Mouse (Mus musculus) left cerebral cortex, adult 9 months (tissue): ENCODE results near the gene Fbxo24.

Experiments used
- DNase-seq, 2 experiments: peaks; one replicate each; pipeline ENCODE4 v3.0.0; 2022; ENCODE audit warnings: low spot score in 2 of 2

Gene Fbxo24

DNA sequence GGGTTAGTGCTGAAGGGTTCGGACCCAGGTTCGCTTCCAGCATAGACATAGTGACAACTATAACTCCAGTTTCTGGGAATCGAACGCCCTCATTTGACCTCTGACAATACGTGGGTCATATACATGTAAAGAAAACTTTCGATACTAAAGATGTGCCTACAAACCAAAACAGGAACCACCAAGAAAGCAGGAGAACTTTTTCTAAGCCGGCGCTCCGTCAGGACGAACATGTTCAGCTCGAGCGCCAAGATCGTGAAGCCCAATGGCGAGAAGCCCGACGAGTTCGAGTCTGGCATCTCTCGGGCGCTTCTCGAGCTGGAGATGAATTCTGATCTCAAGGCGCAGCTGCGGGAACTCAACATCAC, 27.5 kb downstream of the Fbxo24 start:
- DNase-seq = no peak

DNA sequence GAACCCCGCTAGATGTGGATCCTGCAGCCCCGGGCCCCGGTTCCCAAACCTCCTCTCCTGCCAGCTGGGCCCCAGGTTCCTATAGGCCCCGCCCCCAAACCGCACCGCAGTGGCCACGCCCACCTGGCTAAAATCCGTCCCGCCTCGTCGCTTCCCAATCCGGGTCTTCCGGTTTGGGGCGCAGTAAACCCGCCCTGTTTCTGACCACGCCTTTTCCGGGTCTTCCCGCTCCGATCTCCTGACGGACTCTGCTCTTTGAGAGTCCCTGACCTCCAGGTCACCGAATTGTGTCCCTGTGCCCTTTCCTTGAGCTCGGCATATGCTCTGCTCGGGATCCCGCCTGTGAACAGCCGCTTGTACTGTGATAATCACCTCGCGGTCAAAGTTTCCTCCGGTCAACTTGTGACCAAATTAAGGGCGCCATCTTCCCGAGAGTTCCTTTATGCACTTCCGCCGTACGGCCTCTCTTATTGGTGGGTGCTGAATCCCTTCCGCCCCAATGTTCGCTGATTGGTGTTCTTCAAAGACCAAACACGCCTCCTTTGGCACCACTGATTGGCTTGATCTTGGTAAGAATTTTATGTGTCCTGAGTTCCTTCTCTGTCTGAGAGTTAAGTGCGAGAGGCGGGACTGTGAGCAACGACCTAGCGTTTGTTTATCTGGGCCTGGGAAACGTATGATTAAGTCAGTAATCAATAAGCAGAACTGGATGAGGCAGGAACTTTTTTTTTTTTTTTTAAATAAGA, 28.0 kb downstream of the Fbxo24 start, which contains the start of gene Mospd3:
TSS of gene Mospd3 (minus strand) at position 440 of the 746 bp plus-strand sequence.
- peak; percentile 91 to 97 for DNase-seq

DNA sequence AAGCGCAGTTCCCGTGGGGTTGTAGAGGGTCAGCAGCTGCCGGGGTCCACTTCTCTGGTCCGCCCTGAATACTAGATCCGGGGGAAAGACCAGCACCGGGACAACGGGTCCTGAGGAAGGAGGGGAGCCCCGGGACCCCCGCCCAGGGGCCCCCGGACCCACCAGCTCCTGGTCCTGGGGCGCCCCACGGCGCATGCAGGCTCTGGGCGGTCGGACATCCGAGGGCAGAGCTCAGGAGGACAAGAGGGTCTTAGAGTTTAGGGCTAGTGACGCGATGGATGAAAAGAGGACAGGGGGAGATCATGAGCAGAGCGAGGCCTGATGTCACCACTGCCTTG, 28.6 kb downstream of the Fbxo24 start:
- no peak for DNase-seq

DNA sequence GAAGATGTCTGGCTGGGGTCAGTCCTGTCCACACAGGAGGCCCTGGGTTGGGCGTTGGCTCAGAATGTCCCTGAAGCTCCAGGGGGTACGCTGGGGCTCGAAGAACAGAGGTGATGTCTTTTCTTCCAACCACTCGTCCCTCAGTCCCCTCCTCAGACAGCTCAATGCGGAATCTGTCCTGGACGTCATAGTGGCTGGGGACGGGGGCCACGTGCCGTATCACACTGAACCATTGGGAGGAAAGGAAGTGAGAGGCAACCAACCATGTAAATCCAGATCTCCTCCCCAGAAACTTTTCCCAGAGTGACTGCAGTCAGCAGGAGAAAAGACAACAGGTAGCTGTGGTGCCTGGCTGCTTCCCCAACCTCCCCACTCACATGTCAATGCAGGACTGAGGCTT, 29.2 kb downstream of the Fbxo24 start:
- no peak for DNase-seq

DNA sequence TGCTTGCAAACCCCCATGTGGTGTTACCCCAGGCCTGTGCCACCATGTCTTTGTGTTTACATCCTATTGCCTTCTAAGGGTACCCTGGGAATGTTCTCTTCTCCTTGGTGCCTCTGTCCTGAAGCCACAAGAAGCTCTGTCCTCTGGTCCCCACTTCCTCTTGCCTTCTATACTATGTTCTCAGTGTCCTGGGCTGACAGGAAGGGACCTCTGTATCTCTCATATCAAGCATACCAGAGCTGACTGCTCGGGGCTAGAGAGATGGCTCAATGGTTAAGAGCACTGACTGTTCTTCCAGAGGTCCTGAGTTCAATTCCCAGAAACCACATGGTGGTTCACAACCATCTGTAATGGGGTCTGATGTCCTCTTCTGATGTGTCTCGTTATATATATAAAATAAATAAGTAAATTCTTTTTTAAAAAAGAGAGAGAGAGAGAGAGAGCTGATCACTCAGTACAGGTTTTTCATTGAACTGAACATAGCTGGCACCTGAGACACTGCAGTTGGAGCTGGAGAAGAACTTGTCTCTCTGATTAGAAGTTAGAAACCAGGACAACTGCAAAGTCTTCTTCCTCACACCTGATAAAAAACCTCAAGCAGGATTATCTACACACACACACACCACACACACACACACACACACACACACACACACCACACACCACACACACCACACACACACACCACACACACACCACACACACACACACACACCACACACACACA, 30.5 kb downstream of the Fbxo24 start:
- DNase-seq = no peak

DNA sequence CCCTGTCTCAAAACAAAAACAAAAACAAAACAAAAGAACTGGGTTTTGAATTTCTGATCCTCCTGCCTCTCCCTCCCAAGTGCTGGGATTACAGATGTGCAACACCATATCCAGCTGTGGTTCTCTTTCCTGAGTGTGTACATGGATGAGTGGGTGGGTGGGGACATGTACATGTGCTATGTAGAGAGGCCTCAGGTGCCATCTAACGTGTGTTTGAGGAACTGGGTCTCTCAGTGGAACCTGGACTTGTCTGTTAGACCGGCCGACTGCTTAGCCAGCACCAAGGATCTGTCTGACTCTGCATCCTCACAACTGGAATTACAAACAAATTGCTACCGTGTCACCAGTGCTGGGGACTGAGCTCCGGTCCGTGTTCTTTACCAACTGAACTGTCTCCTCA, 31.2 kb downstream of the Fbxo24 start:
- DNase-seq = no peak

DNA sequence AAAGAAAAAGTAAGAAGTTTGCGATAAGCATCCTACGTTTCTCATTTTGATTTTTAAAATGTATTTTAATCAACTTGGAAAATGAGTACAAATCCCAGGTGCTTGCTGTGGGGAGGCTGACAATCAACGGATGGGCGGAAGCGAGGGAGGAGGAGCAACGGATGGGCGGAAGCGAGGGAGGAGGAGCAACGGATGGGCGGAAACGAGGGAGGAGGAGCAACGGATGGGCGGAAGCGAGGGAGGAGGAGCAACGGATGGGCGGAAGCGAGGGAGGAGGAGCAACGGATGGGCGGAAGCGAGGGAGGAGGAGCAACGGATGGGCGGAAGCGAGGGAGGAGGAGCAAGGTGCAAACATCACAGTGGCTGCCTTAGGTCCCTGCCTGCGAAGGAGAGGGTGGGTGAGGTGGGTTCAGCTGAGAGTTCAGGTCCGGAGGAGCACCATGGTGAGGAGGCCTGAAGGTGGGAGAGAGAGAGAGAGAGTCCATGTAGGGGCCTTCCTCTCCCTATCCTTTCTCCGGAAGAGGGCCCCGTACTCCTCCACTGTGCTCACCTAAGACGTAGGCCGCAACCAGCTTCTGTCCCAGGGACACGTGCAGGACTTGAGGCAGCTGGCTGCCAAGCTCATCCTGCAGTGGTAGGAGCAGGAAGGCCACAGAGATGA, 32.1 kb downstream of the Fbxo24 start:
- no peak for DNase-seq

DNA sequence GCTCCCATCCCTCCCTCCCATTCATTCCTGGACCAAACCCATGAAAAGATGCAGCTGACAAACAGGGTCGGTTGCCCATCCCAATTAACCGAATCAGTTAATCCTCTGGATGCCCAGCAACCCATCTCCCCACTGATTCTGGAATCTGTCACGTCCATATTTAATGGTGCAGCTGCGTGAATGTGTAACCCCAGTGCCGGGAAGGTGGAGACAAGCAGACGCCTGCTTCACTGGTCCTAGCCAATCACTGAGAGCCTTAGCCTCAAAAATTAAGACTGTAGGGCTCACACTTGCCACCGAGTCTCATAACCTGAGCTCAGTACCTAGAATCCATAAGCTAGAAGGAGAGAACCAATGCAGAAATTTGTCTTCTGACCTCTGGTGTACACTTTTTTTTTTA, 32.9 kb downstream of the Fbxo24 start:
- no peak for DNase-seq

DNA sequence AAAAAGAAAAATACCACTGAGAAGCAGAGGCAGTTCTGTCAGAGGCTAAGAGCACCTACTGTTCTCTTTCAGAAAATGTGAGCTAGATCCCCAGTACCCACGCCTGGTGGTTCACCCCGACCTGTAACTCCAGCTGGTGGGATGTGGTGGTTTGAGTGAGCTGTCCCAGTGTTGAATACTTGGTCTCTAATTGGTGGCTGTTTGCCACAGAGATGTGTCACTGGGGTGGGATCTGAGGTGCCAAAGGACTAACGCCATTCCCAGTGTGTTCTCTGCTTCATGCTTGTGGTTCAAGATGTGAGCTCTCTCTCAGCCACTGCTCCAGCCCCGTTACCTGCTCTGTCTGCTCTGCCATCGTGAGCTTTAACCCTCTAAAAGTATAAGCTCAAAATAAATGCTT, 38.3 kb downstream of the Fbxo24 start:
- no peak for DNase-seq

DNA sequence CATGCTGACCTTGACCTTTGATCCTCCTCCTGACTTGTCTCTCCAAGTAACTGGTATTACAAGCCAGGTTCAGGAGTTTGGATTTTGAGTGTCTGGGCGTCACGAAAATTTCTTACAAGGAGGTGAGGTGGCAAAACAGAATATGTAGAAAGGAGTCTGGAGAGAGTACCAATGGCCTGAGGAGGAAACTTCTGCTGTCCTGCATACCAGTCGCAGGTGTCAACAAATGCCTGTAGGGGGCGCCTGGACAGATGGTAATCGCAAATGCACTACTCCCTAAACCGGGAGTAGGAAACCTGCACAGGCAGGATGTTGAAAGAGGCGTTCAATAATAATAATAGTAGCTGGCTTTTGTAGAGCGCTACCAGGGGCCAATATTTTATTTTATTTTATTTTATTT, 43.8 kb downstream of the Fbxo24 start:
- peak in 1 of 2 experiments; percentile 69 for DNase-seq

DNA sequence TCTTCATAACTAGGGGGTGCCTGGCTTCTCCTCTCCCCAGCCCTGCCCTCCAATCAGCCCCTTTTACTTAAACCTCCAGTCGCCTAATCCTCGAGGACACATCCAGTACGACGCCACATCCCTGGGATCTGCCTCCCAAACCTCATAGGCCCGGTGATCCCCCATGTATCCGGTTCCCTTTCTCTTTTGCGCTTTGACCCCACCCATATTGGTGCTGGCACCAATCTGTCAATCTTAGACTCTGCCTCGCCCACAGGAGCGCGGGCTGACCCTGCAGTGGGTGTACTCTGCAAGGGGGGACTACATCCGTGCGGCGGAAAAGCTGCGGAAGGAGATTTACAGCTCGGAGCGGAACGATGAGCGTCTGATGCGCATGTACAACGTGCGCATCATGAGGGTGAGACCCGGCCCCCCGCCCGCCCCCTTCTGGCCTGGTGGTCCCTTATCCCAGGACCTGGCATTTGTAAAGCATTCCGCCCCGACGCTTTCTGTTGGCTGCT, 45.1 kb downstream of the Fbxo24 start:
- no peak for DNase-seq

DNA sequence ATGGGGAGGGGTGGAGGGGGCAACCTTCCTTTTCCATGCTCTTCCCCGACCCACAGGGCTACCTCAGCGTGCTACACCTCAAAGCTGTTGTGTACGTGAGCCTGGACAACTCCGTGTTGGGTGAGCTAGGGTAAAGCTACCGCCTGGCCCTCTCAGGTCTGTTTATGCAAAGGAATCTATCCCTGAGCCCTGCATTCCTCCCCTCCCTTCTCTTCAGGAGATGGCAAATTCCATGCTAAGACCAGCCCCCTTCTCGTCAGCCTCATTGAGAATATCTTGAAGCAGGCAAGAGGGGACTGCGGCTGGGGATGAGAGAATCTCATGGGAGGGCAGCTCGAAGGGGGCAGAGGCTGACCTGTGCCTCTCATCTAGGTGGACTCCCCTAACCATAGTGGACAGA, 46.1 kb downstream of the Fbxo24 start:
- no peak for DNase-seq

DNA sequence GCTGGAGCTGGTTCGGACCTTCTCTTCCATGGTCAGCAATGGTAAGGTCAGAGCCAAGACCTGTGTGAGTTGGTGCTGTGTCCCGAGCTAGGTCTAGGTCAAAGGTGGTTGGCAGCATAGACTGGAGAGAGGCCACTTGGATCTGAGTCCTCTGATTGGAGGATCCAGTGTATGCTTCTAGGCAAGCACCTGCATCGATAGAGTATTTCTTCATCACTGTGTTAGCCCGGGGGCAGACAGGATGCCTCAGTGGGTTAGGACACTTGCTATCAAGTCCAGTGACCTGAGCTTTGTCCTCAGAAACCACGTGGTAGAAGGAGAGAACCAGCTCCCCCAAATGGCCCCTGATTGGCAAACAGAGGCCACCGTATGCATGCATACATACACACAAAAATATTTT, 48.6 kb downstream of the Fbxo24 start:
- no peak for DNase-seq

DNA sequence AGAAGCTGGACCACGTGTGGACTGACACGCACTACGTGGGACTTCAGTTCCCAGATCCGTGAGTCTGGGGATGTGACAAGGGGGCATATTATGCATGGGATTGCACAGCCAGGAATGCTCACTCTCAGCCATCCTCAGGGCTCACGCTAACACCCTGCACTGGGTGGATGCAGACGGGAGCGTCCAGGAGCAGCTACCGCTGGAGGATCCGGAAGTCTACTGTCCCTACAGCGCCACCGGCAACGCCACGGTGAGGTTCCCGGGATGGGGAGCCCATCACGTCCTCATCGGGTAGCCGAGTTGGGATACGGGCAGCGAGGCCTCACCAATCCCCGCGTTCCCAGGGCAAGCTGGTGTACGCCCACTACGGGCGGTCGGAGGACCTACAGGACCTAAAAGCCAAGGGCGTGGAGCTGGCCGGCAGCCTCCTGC, 54.3 kb downstream of the Fbxo24 start:
- peak in 1 of 2 experiments; percentile 59 for DNase-seq

DNA sequence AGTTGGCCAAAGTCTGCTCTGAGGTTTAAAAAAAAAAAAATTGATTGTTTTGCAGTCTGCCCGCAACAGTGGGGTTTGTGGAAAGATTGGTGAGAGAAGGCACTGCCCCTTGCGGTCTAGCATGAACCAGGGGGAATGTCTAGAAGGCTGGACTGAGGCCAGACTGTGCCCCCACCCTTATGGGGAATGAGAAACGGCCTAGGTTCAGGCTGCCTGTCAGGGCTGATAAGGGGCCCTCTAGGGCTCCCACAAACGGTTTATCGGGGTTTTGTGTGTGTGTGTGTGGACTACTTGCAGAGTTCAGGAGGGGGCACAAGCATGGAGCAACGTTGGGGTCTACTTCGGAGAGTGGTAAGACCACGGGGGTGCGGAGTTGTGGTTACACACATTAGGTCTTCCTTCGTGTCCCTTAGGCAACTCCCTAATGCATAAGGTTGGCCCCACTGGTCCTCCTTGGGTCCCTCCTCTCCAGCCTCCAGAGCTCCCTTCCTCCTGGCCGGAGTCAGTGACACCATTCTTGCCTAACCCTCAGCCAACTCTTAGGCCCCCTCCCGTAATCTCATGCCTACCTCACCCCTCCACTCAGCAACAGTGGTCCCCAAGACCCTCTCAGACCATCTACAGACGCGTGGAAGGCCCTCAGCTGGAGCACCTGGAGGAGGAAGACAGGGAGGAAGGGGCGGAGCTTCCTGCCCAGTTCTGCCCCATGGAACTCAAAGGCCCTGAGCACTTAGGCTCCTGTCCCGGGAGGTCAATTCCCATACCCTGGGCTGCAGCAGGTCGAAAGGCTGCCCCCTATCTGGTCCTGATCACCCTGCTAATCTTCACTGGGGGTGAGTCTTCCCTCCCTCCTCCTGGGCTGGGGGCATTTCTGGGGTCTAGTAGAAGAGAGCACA, 57.9 kb downstream of the Fbxo24 start:
- no peak for DNase-seq

DNA sequence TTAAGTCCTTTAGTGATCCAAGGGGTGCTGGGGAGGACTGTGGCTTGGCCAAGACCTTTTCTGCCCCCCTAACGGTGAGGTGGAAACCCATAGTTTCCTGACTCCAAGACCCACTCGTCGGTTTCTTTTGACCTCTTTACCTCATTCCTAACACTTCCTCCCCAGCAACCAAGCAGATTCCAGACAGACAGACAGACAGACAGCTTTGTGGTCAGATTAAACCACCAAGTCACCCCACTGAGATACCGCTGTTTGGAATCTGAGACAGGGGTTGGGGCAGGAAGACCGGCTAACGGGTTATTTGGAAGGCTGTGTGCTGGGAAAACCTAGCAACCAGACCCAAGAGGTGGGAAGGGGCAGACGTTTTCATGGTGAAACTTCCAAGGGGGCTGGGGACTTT, 58.6 kb downstream of the Fbxo24 start:
- no peak for DNase-seq

DNA sequence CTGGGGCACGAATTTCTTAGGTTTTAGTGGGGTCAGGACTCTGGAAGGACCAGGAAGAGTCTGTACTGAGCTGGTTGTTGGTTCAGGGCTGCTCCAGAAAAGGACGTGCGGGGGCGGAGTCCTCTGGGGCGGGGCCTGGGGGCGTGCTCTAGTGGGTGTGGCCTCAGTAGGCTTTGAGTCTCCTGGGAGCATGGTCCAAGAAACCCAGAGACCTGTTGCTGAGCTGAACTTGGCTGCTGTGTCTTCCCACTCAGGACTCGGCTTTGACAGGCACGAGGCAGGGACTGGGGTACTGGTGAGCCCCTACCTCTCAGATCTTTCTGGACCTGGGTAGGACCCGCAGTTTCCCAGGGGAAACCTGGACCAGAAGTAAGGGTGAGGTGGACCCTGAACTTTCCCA, 59.1 kb downstream of the Fbxo24 start, which contains the start of gene Tfr2:
TSS of gene Tfr2 (plus strand) at position 176 of the 400 bp plus-strand sequence.
- DNase-seq = no peak

DNA sequence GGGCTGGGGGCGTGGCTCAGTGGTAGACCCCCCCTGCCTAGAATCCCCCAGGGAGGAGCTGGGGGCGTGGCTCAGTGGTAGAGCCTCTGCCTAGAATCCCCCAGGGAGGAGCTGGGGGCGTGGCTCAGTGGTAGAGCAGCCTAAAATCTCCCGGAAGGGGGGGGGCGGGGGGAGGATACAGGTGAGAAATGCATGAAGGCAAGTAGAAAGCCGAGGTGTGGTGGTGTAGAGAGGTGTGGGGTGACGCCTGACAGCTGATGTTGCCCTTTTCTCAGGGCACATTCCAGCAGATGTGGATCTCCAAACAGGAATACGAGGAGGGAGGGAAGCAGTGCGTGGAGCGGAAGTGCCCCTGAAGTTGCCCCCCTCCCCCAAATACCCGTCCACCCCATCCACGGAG, 59.8 kb downstream of the Fbxo24 start:
- no peak for DNase-seq

DNA sequence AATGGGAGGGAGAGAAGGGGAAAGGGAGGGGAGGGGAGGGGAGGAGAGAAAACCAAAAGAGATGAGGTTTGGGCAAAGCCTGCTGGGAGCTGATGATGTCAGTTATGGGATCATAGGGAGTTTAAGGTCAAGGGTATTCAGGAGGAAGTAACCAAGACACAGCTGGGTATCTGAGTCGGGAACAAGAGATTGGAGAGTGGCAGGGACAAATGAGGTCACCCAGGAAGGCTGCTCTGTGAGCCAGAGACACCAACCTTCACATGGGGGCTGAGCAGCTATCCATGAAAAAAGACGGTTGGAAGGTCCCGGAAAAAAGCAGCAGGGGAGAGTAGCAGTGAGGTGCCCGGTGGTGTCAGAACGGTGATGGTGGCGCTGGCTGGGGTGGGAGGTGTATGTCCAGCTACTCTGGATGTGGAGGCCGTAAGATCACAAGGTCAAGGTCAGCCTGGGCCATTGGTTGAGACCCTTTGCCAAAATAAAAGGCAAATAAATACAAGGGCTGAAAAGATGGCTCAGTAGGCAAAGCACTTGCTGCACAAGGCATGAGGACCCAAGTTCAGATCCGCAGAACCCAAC, 60.5 kb downstream of the Fbxo24 start:
- DNase-seq = no peak

DNA sequence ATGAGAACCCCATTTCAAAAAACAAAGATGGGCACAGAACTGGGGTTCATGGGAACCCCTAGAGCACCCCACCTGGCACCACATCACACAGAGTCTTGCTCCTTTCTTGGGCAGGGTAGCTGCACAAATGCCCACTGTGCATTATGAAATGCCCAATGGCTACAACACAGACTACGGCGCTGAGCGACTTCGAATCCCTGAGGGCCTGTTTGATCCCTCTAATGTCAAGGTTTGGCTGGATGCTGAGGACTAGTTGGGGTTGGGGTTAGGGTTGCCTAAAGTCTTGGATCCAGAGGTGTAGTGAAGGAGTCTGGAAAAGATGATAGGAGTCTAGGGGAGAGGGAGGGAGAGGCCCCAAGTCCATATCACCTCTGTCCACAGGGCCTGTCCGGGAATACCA, 62.4 kb downstream of the Fbxo24 start:
- no peak for DNase-seq

DNA sequence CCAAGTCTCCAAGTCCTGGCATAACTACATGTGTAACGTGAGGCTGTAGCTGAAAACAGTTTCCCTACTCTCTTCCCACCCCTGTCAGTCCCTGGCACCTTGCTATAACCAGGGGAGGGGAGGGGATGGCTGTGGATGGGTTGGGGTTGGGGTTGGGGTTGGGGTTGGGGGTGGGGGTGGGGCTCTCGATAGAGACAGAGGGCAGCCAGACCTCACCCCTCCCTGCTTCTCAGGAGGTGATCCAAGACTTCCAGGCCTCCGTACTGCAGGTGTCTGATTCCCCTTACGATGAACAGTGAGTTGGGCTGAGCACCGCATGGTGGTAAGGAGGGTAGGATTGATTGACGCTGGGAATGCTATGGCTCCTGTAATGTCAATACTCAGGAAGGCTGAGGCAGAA, 63.1 kb downstream of the Fbxo24 start:
- no peak for DNase-seq
